Mouse (Mus musculus): ENCODE data around the gene Cnot10. TPM values are rescaled to one million over a fixed set of nuclear protein-coding genes. Genes with fewer than 3 reads are reported as not detected.

Gene Cnot10
- total and polyA plus RNA-seq, 3 experiments = 42.4 to 143 (median 46.9) TPM

- no peak overlapping the region for H3K4me3 ChIP-seq (ENCODE audit: control insufficient read depth in 1 of 2, insufficient read depth in 1 of 2, low read depth in 2 of 2, low read length in 2 of 2)
- H3K4me1 ChIP-seq (ENCODE audit: control insufficient read depth in 1 of 2, insufficient read depth in 2 of 2, low read length in 2 of 2) = no peaks in the 10 kb centered on the region
- no peaks in the 10 kb centered on the region for H3K36me3 ChIP-seq (ENCODE audit: control insufficient read depth in 1 of 2, insufficient read depth in 2 of 2, low read length in 2 of 2)
- no peaks in the 10 kb centered on the region for H3K79me2 ChIP-seq (ENCODE audit: control insufficient read depth, insufficient read depth, low read length, poor library complexity)
- H3K27me3 ChIP-seq (ENCODE audit: control insufficient read depth in 1 of 2, insufficient read depth in 2 of 2, low read length in 2 of 2) = 0 out of 4 replicates have a peak, but pooled peaks cover 0 to 2% of the 10 kb centered on the region in 2 experiments
- TF ChIP-seq TAL1 (IDR thresholded peaks at IDR 0.05; ENCODE audit: low read length) = no peak
- no peak overlapping the region for H3K27ac ChIP-seq (ENCODE audit: control insufficient read depth, low read depth, low read length)
- no peaks in the 10 kb centered on the region for H3K9me3 ChIP-seq (replicated peaks; ENCODE audit: insufficient read depth, low read length)
- no peak overlapping the region for H3K9ac ChIP-seq (ENCODE audit: control insufficient read depth, low read depth, low read length, poor library complexity, severe bottlenecking)
- DNase-seq (ENCODE audit: low read depth, low spot score) = no peak
Observed at GRCm38 (mm10) chr9:114668047-114668446, 28.1 kb upstream of the Cnot10 start.

- no peak for DNase-seq (ENCODE audit: low read depth, low spot score)
- no peak overlapping the region for H3K9ac ChIP-seq (ENCODE audit: control insufficient read depth, low read depth, low read length, poor library complexity, severe bottlenecking)
- TF ChIP-seq RAD21 (IDR thresholded peaks at IDR 0.05; ENCODE audit: low read depth, low read length) (no peak), MXI1 (IDR thresholded peaks at IDR 0.05; ENCODE audit: low read depth, low read length) (no peak), MEF2A (IDR thresholded peaks at IDR 0.05; ENCODE audit: extremely low read depth, insufficient replicate concordance, low read depth, low read length, poor library complexity, severe bottlenecking) (no peak), POLR2AphosphoS2 (IDR thresholded peaks at IDR 0.05; ENCODE audit: low read length) (no peak), ZMIZ1 (IDR thresholded peaks at IDR 0.05; ENCODE audit: low read depth, low read length) (no peak), CHD1 (IDR thresholded peaks at IDR 0.05; ENCODE audit: low read depth, low read length) (no peak), MYC (IDR thresholded peaks at IDR 0.05; ENCODE audit: low read depth, low read length) (no peak), CTCF (IDR thresholded peaks at IDR 0.05 in 2 of 3, conservative IDR thresholded peaks at IDR 0.05 in 1 of 3; ENCODE audit: control insufficient read depth in 1 of 3, insufficient read depth in 1 of 3, low read depth in 2 of 3, low read length in 3 of 3, poor library complexity in 1 of 3, severe bottlenecking in 1 of 3) (no peak), JUND (IDR thresholded peaks at IDR 0.05; ENCODE audit: low read depth, low read length) (no peak), POLR2A (IDR thresholded peaks at IDR 0.05; ENCODE audit: control insufficient read depth in 1 of 2, insufficient read depth in 1 of 2, low read depth in 1 of 2, low read length in 2 of 2, poor library complexity in 1 of 2) (no peak), GATA1 (IDR thresholded peaks at IDR 0.05; ENCODE audit: low read depth, low read length) (no peak), KAT2A (conservative IDR thresholded peaks at IDR 0.05; ENCODE audit: low read depth, low read length) (no peak), SIN3A (IDR thresholded peaks at IDR 0.05; ENCODE audit: low read length) (no peak)
Observed at GRCm38 (mm10) chr9:114666858-114667257, 26.9 kb upstream of the Cnot10 start.

GRCm38 (mm10) chr9:114663782-114664181, 23.8 kb upstream of the Cnot10 start:
- Histone ChIP-seq H3K79me2 (ENCODE audit: control insufficient read depth, insufficient read depth, low read length, poor library complexity) (no peaks in the 10 kb centered on the region), H3K9ac (ENCODE audit: control insufficient read depth, low read depth, low read length, poor library complexity, severe bottlenecking) (no peak overlapping the region), H3K27ac (ENCODE audit: control insufficient read depth, low read depth, low read length) (no peak overlapping the region)

More at GRCm38 (mm10) chr9:114666858-114667257, 26.9 kb upstream of the Cnot10 start:
- Histone ChIP-seq H3K4me1 (ENCODE audit: control insufficient read depth in 1 of 2, insufficient read depth in 2 of 2, low read length in 2 of 2) (no peaks in the 10 kb centered on the region), H3K27ac (ENCODE audit: control insufficient read depth, low read depth, low read length) (no peak overlapping the region), H3K4me3 (ENCODE audit: control insufficient read depth in 1 of 2, insufficient read depth in 1 of 2, low read depth in 2 of 2, low read length in 2 of 2) (no peak overlapping the region), H3K36me3 (ENCODE audit: control insufficient read depth in 1 of 2, insufficient read depth in 2 of 2, low read length in 2 of 2) (no peaks in the 10 kb centered on the region), H3K9me3 (replicated peaks; ENCODE audit: insufficient read depth, low read length) (no peaks in the 10 kb centered on the region), H3K79me2 (ENCODE audit: control insufficient read depth, insufficient read depth, low read length, poor library complexity) (no peaks in the 10 kb centered on the region), H3K27me3 (ENCODE audit: control insufficient read depth in 1 of 2, insufficient read depth in 2 of 2, low read length in 2 of 2) (0 out of 4 replicates have a peak, but pooled peaks cover 0 to 2% of the 10 kb centered on the region in 2 experiments)

More at GRCm38 (mm10) chr9:114663782-114664181, 23.8 kb upstream of the Cnot10 start:
- no peak for DNase-seq (ENCODE audit: low read depth, low spot score)
- no peak overlapping the region for H3K4me3 ChIP-seq (ENCODE audit: control insufficient read depth in 1 of 2, insufficient read depth in 1 of 2, low read depth in 2 of 2, low read length in 2 of 2)
- H3K36me3 ChIP-seq (ENCODE audit: control insufficient read depth in 1 of 2, insufficient read depth in 2 of 2, low read length in 2 of 2) = no peaks in the 10 kb centered on the region
- no peaks in the 10 kb centered on the region for H3K4me1 ChIP-seq (ENCODE audit: control insufficient read depth in 1 of 2, insufficient read depth in 2 of 2, low read length in 2 of 2)
- 0 out of 4 replicates have a peak, but pooled peaks cover 0 to 2% of the 10 kb centered on the region in 2 experiments for H3K27me3 ChIP-seq (ENCODE audit: control insufficient read depth in 1 of 2, insufficient read depth in 2 of 2, low read length in 2 of 2)
- no peaks in the 10 kb centered on the region for H3K9me3 ChIP-seq (replicated peaks; ENCODE audit: insufficient read depth, low read length)
- TF ChIP-seq POLR2AphosphoS2 (IDR thresholded peaks at IDR 0.05; ENCODE audit: low read length) (no peak), RAD21 (IDR thresholded peaks at IDR 0.05; ENCODE audit: low read depth, low read length) (no peak), ELF1 (IDR thresholded peaks at IDR 0.05; ENCODE audit: low read depth, low read length) (no peak), SIN3A (IDR thresholded peaks at IDR 0.05; ENCODE audit: low read length) (no peak), HCFC1 (IDR thresholded peaks at IDR 0.05; ENCODE audit: low read depth, low read length) (no peak), UBTF (IDR thresholded peaks at IDR 0.05; ENCODE audit: borderline replicate concordance, insufficient read depth, low read depth, low read length) (no peak), RCOR1 (IDR thresholded peaks at IDR 0.05; ENCODE audit: low read depth, low read length) (no peak), CHD2 (IDR thresholded peaks at IDR 0.05; ENCODE audit: low read length) (no peak), EP300 (IDR thresholded peaks at IDR 0.05; ENCODE audit: low read depth in 1 of 2, low read length in 2 of 2) (no peak), ZC3H11A (IDR thresholded peaks at IDR 0.05; ENCODE audit: low read depth, low read length) (no peak), SMC3 (IDR thresholded peaks at IDR 0.05; ENCODE audit: low read depth, low read length) (no peak), ZKSCAN1 (IDR thresholded peaks at IDR 0.05; ENCODE audit: low read depth, low read length) (no peak), KAT2A (conservative IDR thresholded peaks at IDR 0.05; ENCODE audit: low read depth, low read length) (no peak), MEF2A (IDR thresholded peaks at IDR 0.05; ENCODE audit: extremely low read depth, insufficient replicate concordance, low read depth, low read length, poor library complexity, severe bottlenecking) (no peak), TAL1 (IDR thresholded peaks at IDR 0.05; ENCODE audit: low read length) (no peak), CHD1 (IDR thresholded peaks at IDR 0.05; ENCODE audit: low read depth, low read length) (no peak), CTCF (IDR thresholded peaks at IDR 0.05 in 2 of 3, conservative IDR thresholded peaks at IDR 0.05 in 1 of 3; ENCODE audit: control insufficient read depth in 1 of 3, insufficient read depth in 1 of 3, low read depth in 2 of 3, low read length in 3 of 3, poor library complexity in 1 of 3, severe bottlenecking in 1 of 3) (no peak)
